Mouse (Mus musculus) ES-Bruce4 (cell line): ENCODE data around the gene Grk4. TPM values are rescaled to one million over a fixed set of nuclear protein-coding genes. Genes with fewer than 3 reads are reported as not detected.

Experiments used
- H3K27ac ChIP-seq: 2 replicates; pipeline ENCODE4 v1.5.1; 2012; ENCODE audit warnings: low read length, inconsistent platforms; ENCODE audit not compliant: insufficient read depth
- H3K27me3 ChIP-seq: 2 replicates; pipeline ENCODE4 v1.6.1; 2012; ENCODE audit warnings: mild to moderate bottlenecking, low read length, inconsistent platforms; ENCODE audit not compliant: control insufficient read depth, poor library complexity, insufficient read depth, severe bottlenecking
- H3K36me3 ChIP-seq: 2 replicates; pipeline ENCODE4 v1.6.1; 2012; ENCODE audit warnings: inconsistent platforms, mild to moderate bottlenecking, low read length, moderate library complexity; ENCODE audit not compliant: control insufficient read depth, poor library complexity, insufficient read depth, severe bottlenecking
- H3K4me1 ChIP-seq: one replicate; pipeline ENCODE4 v1.8.1; 2011; ENCODE audit warnings: low read length; ENCODE audit not compliant: control insufficient read depth, insufficient read depth
- H3K4me3 ChIP-seq: 2 replicates; pipeline ENCODE4 v1.5.1; 2011; ENCODE audit warnings: low read depth, mild to moderate bottlenecking, low read length
- H3K9ac ChIP-seq: 2 replicates; pipeline ENCODE4 v1.6.1; 2012; ENCODE audit warnings: low read depth, mild to moderate bottlenecking, inconsistent platforms; ENCODE audit not compliant: poor library complexity, severe bottlenecking
- H3K9me3 ChIP-seq: replicated peaks from 2 replicates; pipeline ENCODE4 v1.6.1; 2012; ENCODE audit warnings: mild to moderate bottlenecking, low read length, inconsistent platforms; ENCODE audit not compliant: control insufficient read depth, poor library complexity, insufficient read depth, severe bottlenecking
- CTCF ChIP-seq: IDR thresholded peaks from one replicate; pipeline ENCODE4 v1.8.1; 2011; ENCODE audit warnings: low read depth, low read length
- EP300 ChIP-seq: IDR thresholded peaks from 2 replicates; pipeline ENCODE4 v1.6.1; 2011; ENCODE audit warnings: low read depth, low read length; ENCODE audit not compliant: insufficient read depth
- POLR2A ChIP-seq: IDR thresholded peaks from one replicate; pipeline ENCODE4 v1.8.1; 2011; ENCODE audit warnings: low read length; ENCODE audit not compliant: insufficient read depth
- polyA plus RNA-seq: library from polyadenylated mRNA; stranded (reverse); fragments of >200 nt; gene quantifications from 2 replicates; pipeline ENCODE4 v1.2.4, GENCODE M21; 2011; ENCODE audit warnings: low read depth; ENCODE audit not compliant: missing spikeins, insufficient read depth, insufficient read length

The Grk4 gene
- polyA plus RNA-seq, 1 experiment, result 0.25 TPM

- H3K27ac ChIP-seq, result no peak overlapping the region
- no peaks in the 10 kb centered on the region for H3K9me3 ChIP-seq
- no peaks in the 10 kb centered on the region for H3K36me3 ChIP-seq
- TF ChIP-seq CTCF (no peak), EP300 (no peak), POLR2A (no peak)
- no peak overlapping the region for H3K9ac ChIP-seq
- H3K4me3 ChIP-seq, result no peak overlapping the region
- H3K27me3 ChIP-seq, result no peaks in the 10 kb centered on the region
- H3K4me1 ChIP-seq, result no peaks in the 10 kb centered on the region
These were observed 69.0 kb downstream of the Grk4 start for GRCm38 (mm10) chr5:34729141-34729540.

GRCm38 (mm10) chr5:34730255-34730654 lies 70.1 kb downstream of the Grk4 start:
- Histone ChIP-seq H3K4me1 (no peaks in the 10 kb centered on the region), H3K36me3 (no peaks in the 10 kb centered on the region), H3K4me3 (no peak overlapping the region), H3K9ac (no peak overlapping the region), H3K9me3 (no peaks in the 10 kb centered on the region), H3K27me3 (no peaks in the 10 kb centered on the region), H3K27ac (no peak overlapping the region)
- TF ChIP-seq EP300 (no peak), POLR2A (no peak), CTCF (no peak)

GRCm38 (mm10) chr5:34751477-34751876 lies 91.3 kb downstream of the Grk4 start:
- no peak overlapping the region for H3K27ac ChIP-seq
- H3K9me3 ChIP-seq, result no peaks in the 10 kb centered on the region
- no peaks in the 10 kb centered on the region for H3K4me1 ChIP-seq
- no peaks in the 10 kb centered on the region for H3K27me3 ChIP-seq
- H3K36me3 ChIP-seq, result no peaks in the 10 kb centered on the region
- H3K9ac ChIP-seq, result no peak overlapping the region
- TF ChIP-seq EP300 (no peak), CTCF (no peak), POLR2A (no peak)
- H3K4me3 ChIP-seq, result no peak overlapping the region

GRCm38 (mm10) chr5:34758762-34759161 lies 98.6 kb downstream of the Grk4 start:
- H3K4me1 ChIP-seq, result no peaks in the 10 kb centered on the region
- no peaks in the 10 kb centered on the region for H3K9me3 ChIP-seq
- H3K9ac ChIP-seq, result no peak overlapping the region
- H3K27ac ChIP-seq, result no peak overlapping the region
- no peaks in the 10 kb centered on the region for H3K27me3 ChIP-seq
- no peak overlapping the region for H3K4me3 ChIP-seq
- TF ChIP-seq CTCF (no peak), EP300 (no peak), POLR2A (no peak)
- H3K36me3 ChIP-seq, result no peaks in the 10 kb centered on the region

GRCm38 (mm10) chr5:34760850-34761508 lies 100.8 kb downstream of the Grk4 start:
- Histone ChIP-seq H3K4me3 (peak overlapping the region; percentile 80), H3K27me3 (no peaks in the 10 kb centered on the region), H3K27ac (no peak overlapping the region), H3K9ac (peak overlapping the region; percentile 59), H3K36me3 (no peaks in the 10 kb centered on the region), H3K9me3 (no peaks in the 10 kb centered on the region), H3K4me1 (no peaks in the 10 kb centered on the region)
- TF ChIP-seq POLR2A, result no peak
- TF ChIP-seq CTCF, result no peak
- no peak for TF ChIP-seq EP300

- TF ChIP-seq CTCF (no peak), POLR2A (peak; percentile 75), EP300 (peak; percentile 52; the same call in 1 of the 2 replicates)
- Histone ChIP-seq H3K27ac (no peak within 1 kb of the TSS), H3K4me3 (peak within 1 kb of the TSS; percentile 80), H3K9ac (peak within 1 kb of the TSS; percentile 74), H3K36me3 (no peaks in the 10 kb centered on the region), H3K4me1 (no peaks in the 10 kb centered on the region), H3K9me3 (no peaks in the 10 kb centered on the region), H3K27me3 (no peaks in the 10 kb centered on the region)
These were observed 101.3 kb downstream of the Grk4 start, which contains the start of gene Htt for GRCm38 (mm10) chr5:34761509-34761908. Gene Htt (plus strand): TSS chr5:34761740.
